Mouse (Mus musculus) Patski (cell line): ENCODE data around the gene Tnfsf9. TPM values are rescaled to one million over a fixed set of nuclear protein-coding genes. Genes with fewer than 3 reads are reported as not detected.
"Not testable (repeated sequence)": the region's sequence is repeated elsewhere in the genome, so short reads cannot be mapped to it uniquely, and the experiment has no call there.

Experiments
- ATAC-seq: fragments of 100-300 bp; one replicate; pipeline ENCODE4 v1.8.0; 2021
- CTCF ChIA-PET: fragments of 350-600 bp; sonication (Branson Sonifier 250); formaldehyde crosslinking; loops from one replicate; lab custom pipeline; 2022; ENCODE audit warnings: inconsistent platforms; lab: Charles Lee
- POLR2A ChIA-PET: fragments of 350-600 bp; sonication (Branson Sonifier 250); formaldehyde crosslinking; loops from one replicate; lab custom pipeline; 2022; ENCODE audit warnings: antibody characterized with exemption, inconsistent platforms; lab: Charles Lee
- DNase-seq: peaks from one replicate; pipeline ENCODE4 v3.0.0-alpha.2; 2011; ENCODE audit warnings: low read depth, low spot score
- H3K27me3 ChIP-seq: fragments of 371-371 bp; one replicate; pipeline ENCODE4 v1.5.1; 2021
- CTCF ChIP-seq: fragments of 100-300 bp; IDR thresholded peaks from one replicate; pipeline ENCODE4 v1.5.1; 2021
- in situ Hi-C: fragments of 300-500 bp; cut with MboI; formaldehyde crosslinking; loops from 3 replicates; pipeline ENCODE4 v1.11.1; 2018; ENCODE audit warnings: low pct_unique_long_range_greater_than_20kb, mixed read lengths
- polyA plus RNA-seq: library from polyadenylated mRNA; unstranded; gene quantifications from one replicate; pipeline ENCODE4 v1.2.3, GENCODE M21; 2021

Gene Tnfsf9
- polyA plus RNA-seq, 1 experiment from 2014 or later: 3.4 TPM

DNA sequence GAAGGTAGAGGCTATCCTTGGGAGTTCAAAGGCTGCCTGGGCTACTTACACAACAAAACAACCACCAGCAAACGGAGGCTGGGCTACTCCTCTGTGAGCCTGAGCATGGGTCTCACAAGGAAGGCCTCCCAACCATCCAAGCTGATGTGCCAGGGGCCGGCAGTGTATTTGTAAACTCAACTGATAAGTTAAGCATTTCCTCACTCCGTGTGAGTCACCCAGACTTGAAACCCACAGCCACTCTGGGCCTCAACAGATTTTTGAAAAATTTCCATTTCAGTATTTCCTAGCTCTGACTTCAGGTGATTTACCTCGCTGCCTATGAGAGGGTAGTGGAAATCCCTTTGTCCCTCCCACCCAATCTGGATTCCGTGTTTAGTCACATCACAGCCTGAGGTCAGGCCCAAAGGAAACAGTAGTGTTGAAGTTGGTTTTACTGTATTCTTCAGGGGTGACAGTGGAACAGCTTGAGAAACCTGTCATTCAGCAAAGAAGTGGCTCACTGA is 3.6 kb downstream of the Tnfsf9 start:
- POLR2A ChIA-PET: no interaction called here
- CTCF ChIA-PET: interaction anchor here (1.3 kb wide), 1 partner anchor 13 kb away, joined by 5 read pairs; no protein-coding TSS in a partner anchor
- no peak for DNase-seq
- no peaks in the 10 kb centered on the region for H3K27me3 ChIP-seq
- TF ChIP-seq CTCF: no peak
- ATAC-seq: no peak
- in situ Hi-C loops: no loop called here

DNA sequence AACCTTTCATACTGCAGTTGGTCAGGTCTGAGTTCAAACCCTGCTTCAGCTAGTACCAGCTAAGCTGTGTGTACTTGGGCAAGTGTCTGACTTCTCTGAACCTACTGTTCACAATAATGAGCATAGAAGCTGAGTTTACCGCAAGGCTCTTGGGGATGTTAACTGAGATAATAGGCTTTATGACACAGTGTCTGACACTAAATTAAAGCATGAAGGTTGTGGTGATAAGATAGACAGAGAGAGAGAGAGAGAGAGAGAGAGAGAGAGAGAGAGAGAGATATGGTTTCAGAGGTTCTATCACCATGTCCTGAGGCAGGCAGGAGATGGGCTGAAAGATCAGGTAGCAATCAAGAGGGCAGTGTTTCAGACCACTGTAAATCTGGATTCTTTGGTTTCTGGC is 4.9 kb downstream of the Tnfsf9 start:
- in situ Hi-C loops: no loop called here

DNA sequence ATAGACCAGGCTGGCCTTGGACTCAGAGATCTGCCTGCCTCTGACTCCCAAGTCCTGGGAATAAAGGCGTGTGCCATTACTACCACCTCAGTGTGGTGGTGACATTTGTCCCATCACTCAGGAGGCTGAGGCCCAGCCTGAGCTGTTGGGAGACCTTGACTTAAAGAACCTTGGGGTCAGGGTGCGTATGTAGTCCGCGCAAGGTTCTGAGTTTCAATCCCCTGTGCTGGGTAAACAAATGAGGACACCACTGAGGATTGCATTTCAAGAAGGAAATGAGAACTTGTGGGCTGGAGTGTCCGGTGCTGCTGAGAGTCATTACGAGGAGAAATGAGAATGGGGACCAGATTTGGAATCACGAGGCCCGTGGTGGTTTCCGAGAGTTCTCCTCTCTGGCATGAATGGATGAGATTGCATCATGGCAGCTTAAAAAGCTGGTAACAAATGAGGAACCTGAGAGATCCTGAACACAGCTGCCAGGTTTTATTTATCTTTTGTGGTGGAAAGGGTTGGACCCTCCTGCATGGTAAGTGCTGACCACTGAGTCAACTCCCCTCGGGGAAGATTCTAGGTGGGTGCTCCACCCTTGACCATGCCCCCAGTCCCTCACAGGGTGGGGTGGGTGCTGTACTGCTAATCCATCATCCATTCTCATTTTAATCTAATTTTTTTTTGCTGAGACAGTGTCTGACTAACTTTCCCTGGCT is 7.8 kb downstream of the Tnfsf9 start:
- ChIA-PET CTCF (no interaction called here), POLR2A (interaction anchor here (1.2 kb wide), 1 partner anchor 10 kb away, joined by 9 read pairs; no protein-coding TSS in a partner anchor)
- TF ChIP-seq CTCF: no peak
- in situ Hi-C loops: no loop called here
- DNase-seq (no peak), ATAC-seq (no peak)
- H3K27me3 ChIP-seq: peaks cover 13% of the 10 kb centered on the region

More for the DNA sequence above, 4.9 kb downstream of the Tnfsf9 start:
- POLR2A ChIA-PET: interaction anchor here (0.6 kb wide), 1 partner anchor 36 kb away, joined by 6 read pairs; no protein-coding TSS in a partner anchor
- CTCF ChIA-PET: interaction anchor here (0.9 kb wide), 1 partner anchor 9 kb away, joined by 3 read pairs; no protein-coding TSS in a partner anchor
- no peaks in the 10 kb centered on the region for H3K27me3 ChIP-seq
- DNase-seq (no peak), ATAC-seq (no peak)
- no peak for TF ChIP-seq CTCF

DNA sequence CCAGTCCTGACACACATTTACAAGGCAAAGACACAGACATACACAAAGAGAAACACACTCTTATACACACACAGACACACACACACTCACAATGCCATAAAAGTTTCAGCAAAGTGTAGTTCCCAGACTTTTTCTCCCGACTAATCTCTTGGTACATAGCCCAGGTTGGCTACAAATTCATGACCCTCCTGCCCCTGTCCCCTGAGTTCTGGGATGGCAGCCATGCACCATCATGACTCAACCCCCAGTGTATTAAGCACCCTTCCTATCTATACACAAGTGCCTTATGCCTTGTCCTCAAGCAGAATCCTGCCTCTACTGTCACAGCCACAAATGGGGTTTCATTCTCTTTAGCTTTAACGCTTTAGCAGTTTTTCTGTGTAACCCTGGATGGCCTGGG is 11.7 kb downstream of the Tnfsf9 start:
- ChIA-PET POLR2A (no interaction called here), CTCF (no interaction called here)
- TF ChIP-seq CTCF: no peak
- in situ Hi-C loops: no loop called here
- DNase-seq: no peak
- ATAC-seq: no peak
- H3K27me3 ChIP-seq: peaks cover 16% of the 10 kb centered on the region

DNA sequence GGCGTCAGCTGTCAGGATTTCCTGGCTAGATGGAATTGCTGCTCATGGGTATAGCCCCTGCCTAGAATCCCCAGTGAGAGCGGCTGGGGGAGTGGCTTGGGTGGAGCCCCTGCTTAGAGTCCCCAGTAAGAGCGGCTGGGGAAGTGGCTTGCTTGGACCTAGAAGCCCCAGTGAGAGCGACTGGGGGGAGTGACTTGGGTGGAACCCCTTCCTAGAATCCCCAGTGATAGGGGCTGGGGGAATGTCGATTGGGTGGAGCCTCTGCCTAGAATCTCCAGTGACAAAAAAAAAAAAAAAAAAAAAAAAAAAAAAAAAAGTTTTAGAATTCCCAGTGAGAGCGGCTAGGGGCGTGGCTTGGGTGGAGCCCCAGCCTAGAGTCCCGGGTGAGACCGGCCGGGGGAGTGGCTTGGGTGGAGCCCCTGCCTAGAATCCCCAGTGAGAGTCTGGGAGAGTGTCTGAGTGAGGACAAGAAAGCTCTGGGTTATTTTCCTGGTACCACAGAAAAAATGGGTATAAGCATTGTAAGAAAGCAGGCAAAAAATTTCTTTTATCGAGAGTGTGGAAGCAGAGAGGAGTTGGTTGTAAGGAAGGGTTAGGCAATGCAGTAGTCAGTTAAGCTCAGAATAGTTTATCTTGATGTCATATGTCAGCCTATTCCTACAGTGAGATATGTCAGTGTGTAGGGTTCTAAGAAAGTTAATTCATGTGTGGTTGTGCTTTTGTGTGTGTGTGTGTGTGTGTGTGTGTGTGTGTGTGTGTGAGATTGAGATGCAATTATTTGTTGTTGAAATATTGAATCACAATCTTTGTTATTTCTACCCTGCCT is 13.6 kb downstream of the Tnfsf9 start:
- no peak for TF ChIP-seq CTCF
- no peak for DNase-seq
- ChIA-PET POLR2A (no interaction called here), CTCF (no interaction called here)
- H3K27me3 ChIP-seq: peaks cover 16% of the 10 kb centered on the region
- ATAC-seq: no peak
- in situ Hi-C loops: no loop called here

DNA sequence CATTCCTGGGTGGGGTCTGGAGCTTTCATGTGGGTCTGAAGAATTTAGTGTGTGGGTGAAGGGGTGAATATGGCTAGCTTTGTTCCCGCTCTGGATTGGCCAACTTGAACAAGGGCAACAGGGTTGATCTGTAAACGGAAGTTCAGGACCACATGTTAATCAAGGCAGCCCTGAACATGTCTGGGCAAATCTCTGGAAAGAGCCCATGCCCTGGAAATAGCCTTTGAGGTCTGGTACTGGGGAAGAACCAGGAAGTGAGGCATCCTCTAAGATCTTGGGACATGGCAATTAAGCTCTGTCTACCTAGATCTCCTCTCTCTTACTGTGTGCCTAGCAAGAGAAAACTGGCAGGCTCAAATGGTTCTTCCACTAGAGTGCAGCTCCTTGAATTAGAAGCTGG is 16.7 kb downstream of the Tnfsf9 start:
- in situ Hi-C loops: no loop called here
- DNase-seq (no peak), ATAC-seq (no peak)
- POLR2A ChIA-PET: no interaction called here
- TF ChIP-seq CTCF: no peak
- CTCF ChIA-PET: no interaction called here
- peaks cover 14% of the 10 kb centered on the region for H3K27me3 ChIP-seq

DNA sequence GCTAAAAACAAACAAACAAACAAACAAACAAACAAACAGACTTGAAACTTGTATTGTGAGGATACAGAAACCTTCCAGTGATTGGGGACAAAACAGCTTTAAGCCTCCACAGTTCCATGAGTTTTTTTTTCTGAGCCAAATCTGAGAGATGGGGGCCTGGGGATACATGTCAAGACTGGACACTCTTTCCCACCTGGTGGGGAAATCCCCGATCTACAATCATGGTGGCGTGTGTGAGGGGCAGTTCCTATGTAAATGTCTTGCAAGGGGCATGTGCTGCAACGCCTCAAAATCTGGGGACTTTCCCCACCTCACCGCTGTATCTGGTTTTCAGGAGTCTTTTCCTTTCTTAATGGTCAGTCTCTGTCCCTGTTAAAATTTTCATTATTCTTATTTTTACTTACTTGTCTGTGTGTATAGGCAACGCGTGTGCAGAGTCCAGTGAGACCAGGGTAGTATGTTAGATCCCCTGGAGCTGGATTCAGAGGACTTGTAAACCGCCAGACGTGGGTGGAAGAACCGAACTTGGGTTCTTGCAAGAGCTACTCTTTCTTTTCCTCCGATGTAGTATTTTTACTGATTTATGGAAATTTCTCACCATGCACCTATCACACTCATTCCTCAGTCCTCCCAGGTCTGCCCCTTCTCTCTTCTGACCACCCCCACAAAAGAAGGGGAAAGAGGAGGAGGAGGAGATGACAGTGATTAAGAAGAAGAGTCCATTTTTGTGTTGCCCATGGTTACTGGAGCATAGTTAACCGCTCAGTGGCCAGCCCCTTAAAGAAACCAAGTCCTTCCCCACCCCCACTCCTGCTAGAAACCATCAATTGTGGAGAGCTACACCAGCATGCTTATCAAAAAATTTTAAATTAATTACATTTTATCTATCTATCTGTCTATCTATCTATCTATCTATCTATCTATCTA is 18.3 kb downstream of the Tnfsf9 start:
- H3K27me3 ChIP-seq: no peaks in the 10 kb centered on the region
- in situ Hi-C loops: no loop called here
- POLR2A ChIA-PET: no interaction called here
- DNase-seq (no peak), ATAC-seq (no peak)
- CTCF ChIA-PET: interaction anchor here (0.7 kb wide), 1 partner anchor 56 kb away, joined by 3 read pairs; no protein-coding TSS in a partner anchor
- TF ChIP-seq CTCF: no peak

DNA sequence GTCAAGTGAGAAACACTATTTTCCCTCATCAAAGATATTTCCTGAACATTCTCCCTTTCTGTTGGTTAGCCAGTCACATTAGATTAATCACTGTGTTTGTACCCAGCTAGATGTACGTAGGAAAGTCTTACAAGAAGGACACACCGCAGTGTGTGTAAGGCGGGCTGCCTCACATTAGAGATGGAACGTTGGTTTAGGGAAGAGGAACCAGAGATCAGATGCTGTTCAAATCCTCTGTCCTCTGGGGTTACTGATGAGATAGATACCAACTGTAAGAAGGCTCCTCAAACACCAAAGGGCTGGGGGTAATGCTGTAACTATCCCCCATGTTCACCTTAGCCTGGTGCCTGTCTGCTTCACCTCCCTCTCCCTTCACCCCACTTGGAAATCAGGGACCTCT is 19.7 kb downstream of the Tnfsf9 start:
- TF ChIP-seq CTCF: no peak

DNA sequence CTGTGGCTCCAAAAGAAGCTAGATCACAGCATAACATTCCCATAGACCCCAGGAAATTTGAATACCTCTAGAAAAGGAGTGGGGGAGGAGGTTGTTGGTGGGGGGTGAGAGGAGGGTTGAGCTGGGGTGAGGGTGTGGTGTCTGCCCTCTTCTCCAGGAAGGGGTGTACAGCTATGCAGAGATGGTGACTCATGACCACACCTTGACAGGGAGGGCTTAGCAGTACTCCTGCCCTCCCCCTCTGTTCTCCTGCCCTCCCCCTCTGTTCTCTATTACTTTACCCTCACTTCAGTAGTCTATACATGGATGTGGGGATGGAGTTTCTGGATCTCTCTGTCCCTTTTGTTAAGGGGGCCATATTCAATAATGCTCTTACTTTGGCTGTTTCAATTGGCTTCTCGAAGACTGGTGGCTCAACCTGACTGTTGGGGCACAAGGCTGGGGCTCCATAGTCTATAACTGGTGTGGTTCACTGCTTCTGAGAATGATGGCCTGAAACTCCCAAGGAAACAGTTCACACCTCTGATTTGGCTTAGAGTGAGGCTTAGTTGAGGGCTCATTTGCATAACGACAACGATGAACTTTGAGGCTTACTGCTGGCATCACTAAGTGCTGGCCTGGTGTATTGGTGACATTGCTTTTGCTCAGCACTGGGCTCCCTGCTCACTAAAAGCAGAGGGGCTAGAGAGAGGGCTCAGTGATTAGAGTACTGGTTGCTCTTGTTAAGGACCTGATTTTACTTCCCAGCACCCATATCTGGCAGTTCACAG is 20.9 kb downstream of the Tnfsf9 start:
- no peak for DNase-seq
- ATAC-seq: no peak
- in situ Hi-C loops: no loop called here
- no peak for TF ChIP-seq CTCF
- CTCF ChIA-PET: no interaction called here
- POLR2A ChIA-PET: no interaction called here
- H3K27me3 ChIP-seq: peaks cover 3% of the 10 kb centered on the region

More for the DNA sequence above, 19.7 kb downstream of the Tnfsf9 start:
- ATAC-seq (no peak), DNase-seq (no peak)
- H3K27me3 ChIP-seq: peaks cover 3% of the 10 kb centered on the region
- in situ Hi-C loops: no loop called here
- POLR2A ChIA-PET: no interaction called here
- CTCF ChIA-PET: no interaction called here

DNA sequence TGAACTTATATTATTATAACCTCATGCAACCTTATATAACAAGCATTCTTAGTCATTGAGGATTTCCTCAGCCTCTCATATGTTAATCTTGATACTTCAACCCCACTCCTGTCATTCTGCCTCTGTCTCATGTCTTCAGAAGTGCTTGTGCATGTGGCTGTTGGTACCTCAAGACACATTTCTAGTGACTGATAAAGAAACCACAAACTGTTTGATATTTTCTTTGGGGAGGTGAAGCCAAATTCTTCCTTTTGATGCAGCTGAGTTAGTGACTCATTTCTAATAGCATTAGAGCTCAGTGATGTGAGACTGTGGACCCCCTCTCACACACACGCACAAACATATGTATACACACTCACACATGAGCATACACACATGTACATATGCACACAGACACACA is 26.7 kb downstream of the Tnfsf9 start:
- peaks cover 24% of the 10 kb centered on the region for H3K27me3 ChIP-seq
- in situ Hi-C loops: no loop called here
- ChIA-PET CTCF (no interaction called here), POLR2A (no interaction called here)
- no peak for TF ChIP-seq CTCF
- ATAC-seq (no peak), DNase-seq (no peak)

DNA sequence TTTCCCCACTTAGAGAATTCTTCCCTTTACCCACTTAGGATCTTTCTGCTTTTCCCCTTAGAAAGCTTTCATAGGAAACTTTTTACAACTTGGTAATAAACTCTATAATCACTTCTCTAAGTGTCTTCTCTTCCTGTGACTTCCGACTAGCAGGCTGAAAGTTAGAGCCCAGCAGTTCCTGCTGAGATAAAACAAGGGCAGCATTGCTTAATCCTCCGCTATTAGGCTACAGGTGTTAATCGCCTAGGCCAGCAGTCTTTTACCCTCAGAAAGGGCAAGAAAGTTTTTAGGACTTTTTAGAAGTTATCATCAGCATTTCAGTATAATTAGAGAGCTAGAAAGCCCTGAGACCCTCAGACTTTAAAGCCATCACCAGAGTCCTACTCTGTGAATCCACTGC is 28.9 kb downstream of the Tnfsf9 start:
- DNase-seq, ATAC-seq, POLR2A ChIA-PET, CTCF ChIA-PET, in situ Hi-C loops: not testable (repeated sequence)
- peaks cover 38% of the 10 kb centered on the region for H3K27me3 ChIP-seq
